Mouse (Mus musculus): ENCODE results near the gene Ptprj. TPM values are rescaled to one million over a fixed set of nuclear protein-coding genes. Genes with fewer than 3 reads are reported as not detected.
"Not testable (repeated sequence)": the region's sequence is repeated elsewhere in the genome, so short reads cannot be mapped to it uniquely, and the experiment has no call there.

Ptprj gene
- polyA plus RNA-seq, 1 experiment from 2014 or later, result 1.7 TPM

- no peaks in the 10 kb centered on the region for H3K4me1 ChIP-seq (replicated peaks)
- no peak for DNase-seq
- 82% methylated on average over 15 of the region's 15 CpGs for WGBS (ENCODE audit: insufficient replicate concordance)
- no peak overlapping the region for H3K4me2 ChIP-seq
- no peaks in the 10 kb centered on the region for H3K9me3 ChIP-seq (replicated peaks)
- H3K9ac ChIP-seq, result no peak overlapping the region
- no peak overlapping the region for H3K27ac ChIP-seq
- ATAC-seq (ENCODE audit: low read depth), result no peak
- H3K4me3 ChIP-seq (replicated peaks), result no peak overlapping the region
- peaks cover 9% of the 10 kb centered on the region for H3K36me3 ChIP-seq
- H3K27me3 ChIP-seq, result no peaks in the 10 kb centered on the region
Observed at GRCm38 (mm10) chr2:90448967-90449740, 131.3 kb downstream of the Ptprj start.

- H3K9me3 ChIP-seq (replicated peaks), result no peaks in the 10 kb centered on the region
- DNase-seq, result no peak
Observed at GRCm38 (mm10) chr2:90443811-90444210, 136.6 kb downstream of the Ptprj start.

GRCm38 (mm10) chr2:90441811-90442210 is 138.6 kb downstream of the Ptprj start:
- H3K4me1 ChIP-seq (replicated peaks); H3K36me3 ChIP-seq; H3K4me3 ChIP-seq (replicated peaks); H3K27me3 ChIP-seq; H3K9me3 ChIP-seq (replicated peaks); DNase-seq; H3K4me2 ChIP-seq; H3K27ac ChIP-seq; H3K9ac ChIP-seq: not testable (repeated sequence)
- WGBS (ENCODE audit: insufficient replicate concordance), result 47% methylated on average over 4 of the region's 4 CpGs
- peak; percentile 26; the same call in 1 of the 2 replicates for ATAC-seq (ENCODE audit: low read depth)

More at GRCm38 (mm10) chr2:90443811-90444210, 136.6 kb downstream of the Ptprj start:
- Histone ChIP-seq H3K36me3 (no peaks in the 10 kb centered on the region), H3K4me2 (no peak overlapping the region), H3K4me1 (replicated peaks) (no peaks in the 10 kb centered on the region), H3K9ac (no peak overlapping the region), H3K27me3 (no peaks in the 10 kb centered on the region), H3K4me3 (replicated peaks) (no peak overlapping the region), H3K27ac (no peak overlapping the region)
- WGBS (ENCODE audit: insufficient replicate concordance), result 67% methylated on average over 5 of the region's 5 CpGs
- no peak for ATAC-seq (ENCODE audit: low read depth)

GRCm38 (mm10) chr2:90440169-90440568 is 140.3 kb downstream of the Ptprj start:
- not testable (repeated sequence) for ATAC-seq (ENCODE audit: low read depth); DNase-seq; H3K36me3 ChIP-seq; H3K27me3 ChIP-seq; H3K4me2 ChIP-seq; H3K27ac ChIP-seq; H3K9me3 ChIP-seq (replicated peaks); H3K4me3 ChIP-seq (replicated peaks); H3K9ac ChIP-seq; H3K4me1 ChIP-seq (replicated peaks)

- H3K27me3 ChIP-seq; ATAC-seq (ENCODE audit: low read depth): not testable (repeated sequence)
Observed at GRCm38 (mm10) chr2:90437453-90437852, 143.0 kb downstream of the Ptprj start.

GRCm38 (mm10) chr2:90429782-90430181 is 150.7 kb downstream of the Ptprj start:
- H3K9me3 ChIP-seq (replicated peaks); H3K9ac ChIP-seq; H3K27me3 ChIP-seq; H3K4me3 ChIP-seq (replicated peaks); DNase-seq; H3K4me2 ChIP-seq; H3K27ac ChIP-seq; H3K36me3 ChIP-seq; H3K4me1 ChIP-seq (replicated peaks); ATAC-seq (ENCODE audit: low read depth): not testable (repeated sequence)
- WGBS (ENCODE audit: insufficient replicate concordance), result no CpG with 5 or more reads among the region's 4 CpGs

More at GRCm38 (mm10) chr2:90437453-90437852, 143.0 kb downstream of the Ptprj start:
- not testable (repeated sequence) for DNase-seq; H3K4me1 ChIP-seq (replicated peaks); H3K9me3 ChIP-seq (replicated peaks); H3K9ac ChIP-seq; H3K27ac ChIP-seq; H3K36me3 ChIP-seq; H3K4me2 ChIP-seq; H3K4me3 ChIP-seq (replicated peaks)
- 46% methylated on average over 1 of the region's 5 CpGs for WGBS (ENCODE audit: insufficient replicate concordance)

- not testable (repeated sequence) for ATAC-seq (ENCODE audit: low read depth); H3K9ac ChIP-seq; H3K36me3 ChIP-seq; H3K9me3 ChIP-seq (replicated peaks); H3K4me3 ChIP-seq (replicated peaks); H3K27ac ChIP-seq; H3K4me2 ChIP-seq; H3K4me1 ChIP-seq (replicated peaks); H3K27me3 ChIP-seq; DNase-seq
- 71% methylated on average over 1 of the region's 11 CpGs for WGBS (ENCODE audit: insufficient replicate concordance)
Observed at GRCm38 (mm10) chr2:90428988-90429717, 151.3 kb downstream of the Ptprj start.

GRCm38 (mm10) chr2:90424937-90425336 is 155.5 kb downstream of the Ptprj start:
- H3K36me3 ChIP-seq; H3K4me3 ChIP-seq (replicated peaks); H3K9me3 ChIP-seq (replicated peaks); H3K4me1 ChIP-seq (replicated peaks); ATAC-seq (ENCODE audit: low read depth); H3K4me2 ChIP-seq; H3K27ac ChIP-seq; DNase-seq; H3K9ac ChIP-seq; H3K27me3 ChIP-seq: not testable (repeated sequence)
- no CpG with 5 or more reads among the region's 4 CpGs for WGBS (ENCODE audit: insufficient replicate concordance)

GRCm38 (mm10) chr2:90422282-90422681 is 158.2 kb downstream of the Ptprj start:
- not testable (repeated sequence) for H3K9me3 ChIP-seq (replicated peaks); H3K9ac ChIP-seq; ATAC-seq (ENCODE audit: low read depth); H3K4me2 ChIP-seq; H3K4me1 ChIP-seq (replicated peaks); H3K36me3 ChIP-seq; H3K4me3 ChIP-seq (replicated peaks); DNase-seq; H3K27ac ChIP-seq; H3K27me3 ChIP-seq
- WGBS (ENCODE audit: insufficient replicate concordance), result 64% methylated on average over 6 of the region's 6 CpGs

- WGBS (ENCODE audit: insufficient replicate concordance), result 66% methylated on average over 4 of the region's 4 CpGs
- not testable (repeated sequence) for H3K36me3 ChIP-seq
Observed at GRCm38 (mm10) chr2:90414110-90414821, 166.2 kb downstream of the Ptprj start.

GRCm38 (mm10) chr2:90398633-90399107 is 181.8 kb downstream of the Ptprj start, which contains the start of gene Olfr1274-ps:
TSS of gene Olfr1274-ps (plus strand) at chr2:90398683.
- H3K27me3 ChIP-seq; H3K36me3 ChIP-seq; H3K9ac ChIP-seq; H3K4me2 ChIP-seq; H3K9me3 ChIP-seq (replicated peaks); H3K27ac ChIP-seq; H3K4me3 ChIP-seq (replicated peaks); H3K4me1 ChIP-seq (replicated peaks); ATAC-seq (ENCODE audit: low read depth); DNase-seq: not testable (repeated sequence)
- 59% methylated on average over 5 of the region's 7 CpGs for WGBS (ENCODE audit: insufficient replicate concordance)

More at GRCm38 (mm10) chr2:90414110-90414821, 166.2 kb downstream of the Ptprj start:
- H3K4me1 ChIP-seq (replicated peaks); H3K9me3 ChIP-seq (replicated peaks); DNase-seq; H3K4me2 ChIP-seq; H3K9ac ChIP-seq; H3K4me3 ChIP-seq (replicated peaks); ATAC-seq (ENCODE audit: low read depth); H3K27me3 ChIP-seq; H3K27ac ChIP-seq: not testable (repeated sequence)
